Comparison of ENCODE assay signal across 9 mouse cellular contexts in the genomic region with DNA sequence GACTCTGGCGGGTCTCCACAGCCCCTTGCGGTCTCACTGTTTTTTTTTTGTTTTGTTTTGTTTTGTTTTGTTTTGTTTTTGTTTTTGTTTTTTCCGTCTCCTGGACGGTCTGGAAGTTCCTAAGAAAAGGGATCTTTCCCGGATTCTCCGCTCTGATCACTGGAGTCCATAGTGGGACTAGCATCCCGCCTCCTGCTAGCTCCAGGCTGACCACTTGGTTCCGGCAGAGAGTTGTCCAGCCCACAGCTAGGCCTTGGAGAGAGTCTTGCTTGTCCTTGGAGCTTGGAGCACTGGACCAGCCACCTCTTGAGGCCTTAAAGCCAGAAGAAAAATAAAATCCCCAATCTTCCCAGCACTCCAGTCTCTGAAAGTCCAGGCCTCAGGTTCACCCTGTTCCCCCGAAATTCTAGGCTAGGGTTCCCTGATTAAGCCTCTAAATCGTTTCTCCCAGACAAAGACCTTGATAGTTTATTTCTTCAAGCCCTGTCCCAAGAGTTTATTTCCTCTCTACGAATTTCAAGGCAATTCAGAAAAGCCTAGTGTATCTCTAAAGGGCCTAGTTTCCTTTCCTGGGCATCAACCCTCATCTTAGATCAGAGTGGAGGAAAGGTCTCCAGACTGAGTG. TPM values are rescaled to one million over a fixed set of nuclear protein-coding genes. Genes with fewer than 3 reads are reported as not detected.
DNase-seq lines count a peak whose midpoint lies in the region; ATAC-seq and TF ChIP-seq lines count a peak whose summit lies in the region.
"Had no signal": no experiment of that assay in that cellular context is flagged by ENCODE, and none has a peak within 500 bp of the region (broad histone marks: within the 10 kb centered on the region; RNA-seq: fewer than 3 reads in every experiment).

No protein-coding gene starts in this region.

- peaks cover 100% of the 10 kb centered on the region for H3K27me3 ChIP-seq in liver, embryonic 12.5 days (replicated peaks)
- peaks cover 3% of the 10 kb centered on the region; the same call in 1 of the 2 replicates for H3K27me3 ChIP-seq in stomach, postnatal 0 days (ENCODE audit: control insufficient read depth, insufficient read depth, low read length)

- WGBS in liver, embryonic 12.5 days (ENCODE audit: insufficient replicate concordance) = 5% methylated on average over 11 of the region's 11 CpGs
- 30% methylated on average over 11 of the region's 11 CpGs for WGBS in stomach, postnatal 0 days

- TF ChIP-seq CTCF in stomach, postnatal 0 days (IDR thresholded peaks at IDR 0.05; ENCODE audit: low read depth) = no peak

- ATAC-seq in liver, embryonic 12.5 days = no peak
- no peak for ATAC-seq in stomach, postnatal 0 days (ENCODE audit: low FRiP score, low TSS enrichment)
- ATAC-seq in erythroblast, adult 5-6 weeks (replicated peaks; ENCODE audit: low FRiP score, poor library complexity, severe bottlenecking) = no peak

- H3K9me3 ChIP-seq in liver, embryonic 12.5 days (replicated peaks) = no peaks in the 10 kb centered on the region
- H3K9me3 ChIP-seq in stomach, postnatal 0 days (ENCODE audit: control insufficient read depth, low read length) = no peaks in the 10 kb centered on the region

- TF ChIP-seq EP300 in stomach, postnatal 0 days (optimal IDR thresholded peaks at IDR 0.05) = no peak

- H3K4me1 ChIP-seq in liver, embryonic 12.5 days = peaks cover 50% of the 10 kb centered on the region
- H3K4me1 ChIP-seq in stomach, postnatal 0 days (replicated peaks; ENCODE audit: control insufficient read depth, insufficient read depth) = peaks cover 8% of the 10 kb centered on the region; the same call in 1 of the 2 replicates

- H3K9ac ChIP-seq in liver, embryonic 12.5 days = no peak overlapping the region
- H3K9ac ChIP-seq in stomach, postnatal 0 days (ENCODE audit: low read length) = peak overlapping the region; percentile 83

- no peaks in the 10 kb centered on the region for H3K36me3 ChIP-seq in liver, embryonic 12.5 days
- 0 out of 2 replicates have a peak, but pooled peaks cover 3% of the 10 kb centered on the region for H3K36me3 ChIP-seq in stomach, postnatal 0 days (ENCODE audit: control insufficient read depth, insufficient read depth, low read length)

- H3K4me2 ChIP-seq in liver, embryonic 12.5 days = peak overlapping the region; percentile 69
- peak overlapping the region; percentile 76 for H3K4me2 ChIP-seq in stomach, postnatal 0 days (replicated peaks; ENCODE audit: low read depth)

- DNase-seq in adrenal gland, adult 2 months = peak; percentile 66
- DNase-seq in adrenal gland, postnatal 25 days = no peak
- DNase-seq in urinary bladder, postnatal 25 days (ENCODE audit: low spot score) = peak; percentile 5
- DNase-seq in urinary bladder, postnatal 4 days (ENCODE audit: low spot score in 2 of 2) = no peak
- DNase-seq in stomach, postnatal 0 days (ENCODE audit: low spot score) = no peak
- no peak for DNase-seq in spleen, postnatal 4 days (ENCODE audit: low spot score in 2 of 2)

- no peak overlapping the region for H3K27ac ChIP-seq in liver, embryonic 12.5 days
- H3K27ac ChIP-seq in stomach, postnatal 0 days (replicated peaks) = peak overlapping the region; percentile 92; the same call in 1 of the 2 replicates

- peak overlapping the region; percentile 55 for H3K4me3 ChIP-seq in liver, embryonic 12.5 days
- H3K4me3 ChIP-seq in stomach, postnatal 0 days (ENCODE audit: low read depth, low read length) = peak overlapping the region; percentile 60

RNA-seq across cellular contexts. Expression of a gene that starts 1.5 kb away (rescaled TPM):
- total RNA-seq in adrenal gland, adult 2 months (2021) = 10 to 100 TPM; 16.8 to 29.0 TPM
- 54.5 and 56.0 TPM in 2 replicates for polyA plus RNA-seq in adrenal gland, adult 2 months (2012; rRNA removed)
- 25.6 and 27.5 TPM in 2 replicates for total RNA-seq in adrenal gland, postnatal 25 days (2021)
- polyA plus RNA-seq in liver, embryonic 12.5 days (2016; fragmentation: Nextera tagmentation; extraction: Ambion mirVana) = 1.1 and 1.4 TPM in 2 replicates
- 5.2 and 6.9 TPM in 2 replicates for polyA plus RNA-seq in stomach, postnatal 0 days (2015; fragmentation: Nextera tagmentation; extraction: Ambion mirVana)
- 0.38 TPM in 1 of 2 replicates, not detected in the other for total RNA-seq in erythroblast, adult 5-6 weeks (2015; ENCODE audit: low replicate concordance)
- total RNA-seq in erythroblast, adult 5-6 weeks (2017; ENCODE audit: low replicate concordance) = 0.42 and 0.85 TPM in 2 replicates

RNA-seq across cellular contexts. Expression of a gene that starts 16.3 kb away (rescaled TPM):
- total RNA-seq in adrenal gland, adult 2 months (2021) = not detected
- not detected in 2 replicates for polyA plus RNA-seq in adrenal gland, adult 2 months (2012; rRNA removed)
- not detected in 2 replicates for total RNA-seq in adrenal gland, postnatal 25 days (2021)
- not detected in 2 replicates for polyA plus RNA-seq in liver, embryonic 12.5 days (2016; fragmentation: Nextera tagmentation; extraction: Ambion mirVana)
- 0.18 TPM in 1 of 2 replicates, not detected in the other for polyA plus RNA-seq in stomach, postnatal 0 days (2015; fragmentation: Nextera tagmentation; extraction: Ambion mirVana)
- not detected in 2 replicates for total RNA-seq in erythroblast, adult 5-6 weeks (2015; ENCODE audit: low replicate concordance)
- total RNA-seq in erythroblast, adult 5-6 weeks (2017; ENCODE audit: low replicate concordance) = not detected in 2 replicates
- total RNA-seq: hematopoietic stem cell, adult 5-6 weeks had no signal

RNA-seq across cellular contexts. Expression of a gene that starts 52.3 kb away (rescaled TPM):
- under 1 TPM in 1 of 2 experiments, not detected in 1; 0.10 TPM for total RNA-seq in adrenal gland, adult 2 months (2021)
- polyA plus RNA-seq in adrenal gland, adult 2 months (2012; rRNA removed) = 0.10 and 0.27 TPM in 2 replicates
- not detected in 2 replicates for total RNA-seq in adrenal gland, postnatal 25 days (2021)
- 0.12 and 0.35 TPM in 2 replicates for polyA plus RNA-seq in liver, embryonic 12.5 days (2016; fragmentation: Nextera tagmentation; extraction: Ambion mirVana)
- polyA plus RNA-seq in stomach, postnatal 0 days (2015; fragmentation: Nextera tagmentation; extraction: Ambion mirVana) = 0.04 and 0.05 TPM in 2 replicates
- total RNA-seq in erythroblast, adult 5-6 weeks (2015; ENCODE audit: low replicate concordance) = not detected in 2 replicates
- total RNA-seq in erythroblast, adult 5-6 weeks (2017; ENCODE audit: low replicate concordance) = not detected in 2 replicates

Comparison
In these comparisons a context has a peak if more than half of its experiments do, and no peak if none do; other contexts are left out.
1. DNase-seq: peak in adrenal gland, adult 2 months (single experiment) and urinary bladder, postnatal 25 days (single experiment); none in adrenal gland, postnatal 25 days (single experiment), urinary bladder, postnatal 4 days (0 of 2), stomach, postnatal 0 days (single experiment) and spleen, postnatal 4 days (0 of 2).
2. RNA of a gene that starts 1.5 kb away (total RNA-seq): 16.8 to 29.0 TPM in adrenal gland, adult 2 months and 25.6 to 27.5 TPM in adrenal gland, postnatal 25 days; 0.38 to 0.85 TPM in erythroblast, adult 5-6 weeks; every median in the first group is over 4 times any median in the second.